Mouse (Mus musculus): ENCODE measurements at regions not wholly inside any gene's neighbourhood (a gene's known extent, or its start where the extent isn't known, plus 50 kb on each side); places are given as distances from the start of the nearest gene placed in this dataset.

DNA sequence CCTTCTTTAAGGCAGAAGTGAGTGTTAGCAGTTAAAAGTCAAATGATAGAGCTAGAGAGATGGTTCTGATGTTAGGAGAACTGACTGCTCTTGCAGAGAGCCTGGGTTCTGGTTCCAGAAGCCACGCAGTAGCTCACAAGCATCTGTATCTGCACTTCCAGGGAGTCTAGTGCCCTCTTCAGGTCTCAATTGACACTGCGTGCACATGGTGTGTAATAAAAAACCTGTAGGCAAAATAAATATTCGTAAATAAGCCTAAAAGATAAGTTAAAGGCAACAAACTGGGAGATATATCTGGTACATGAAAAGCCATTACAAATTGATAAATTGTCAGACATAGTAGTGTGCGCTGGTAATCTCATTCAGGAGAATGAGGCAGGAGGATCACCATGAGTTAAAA, 133.8 kb upstream of the Csf3r start:
- no peak overlapping the region for H3ac ChIP-seq (ENCODE audit: control insufficient read depth, insufficient read length)
- peaks cover 11% of the 10 kb centered on the region for H3K27me3 ChIP-seq (ENCODE audit: control insufficient read depth, insufficient read depth, insufficient read length)
- TF ChIP-seq POLR2AphosphoS2 (IDR thresholded peaks at IDR 0.05; ENCODE audit: insufficient read length, low read depth) (no peak), MYOD1 (IDR thresholded peaks at IDR 0.05; ENCODE audit: control insufficient read depth in 1 of 3, insufficient read length in 2 of 3, low read depth in 2 of 3) (no peak)
- no peak overlapping the region for H3K4me2 ChIP-seq (ENCODE audit: low read depth)
- no peaks in the 10 kb centered on the region for H3K79me2 ChIP-seq (ENCODE audit: control insufficient read depth, insufficient read depth)
- H3K36me3 ChIP-seq (ENCODE audit: control insufficient read depth, insufficient read depth), result no peaks in the 10 kb centered on the region
- no peak overlapping the region for H3K4me3 ChIP-seq

DNA sequence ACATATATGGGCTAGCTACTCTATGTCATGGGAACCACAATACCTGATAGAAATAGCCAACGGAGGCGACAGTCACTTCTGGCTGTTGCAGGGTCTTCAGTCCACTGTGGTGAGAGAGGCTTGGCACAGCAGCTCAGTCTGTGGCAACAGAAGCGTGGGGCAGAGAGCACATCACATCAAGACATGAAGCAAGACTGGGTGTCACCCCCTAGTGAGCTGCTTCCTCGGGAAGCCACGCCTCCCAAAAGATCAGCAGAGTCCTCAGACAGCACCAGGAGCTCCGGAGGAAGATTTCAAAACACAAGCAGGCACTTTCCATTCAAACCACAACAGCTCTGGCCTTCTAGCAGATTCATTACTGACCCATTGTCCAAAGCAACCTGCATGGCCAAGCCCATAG, 131.2 kb upstream of the Csf3r start:
- H3K79me2 ChIP-seq (ENCODE audit: control insufficient read depth, insufficient read depth), result no peaks in the 10 kb centered on the region
- no peak overlapping the region for H3ac ChIP-seq (ENCODE audit: control insufficient read depth, insufficient read length)
- H3K27me3 ChIP-seq (ENCODE audit: control insufficient read depth, insufficient read depth, insufficient read length), result peaks cover 15% of the 10 kb centered on the region
- H3K4me3 ChIP-seq, result no peak overlapping the region
- H3K36me3 ChIP-seq (ENCODE audit: control insufficient read depth, insufficient read depth), result no peaks in the 10 kb centered on the region
- TF ChIP-seq REST (IDR thresholded peaks at IDR 0.05; ENCODE audit: insufficient read depth, insufficient read length), result no peak
- TF ChIP-seq MYOG (IDR thresholded peaks at IDR 0.05; ENCODE audit: control insufficient read depth in 1 of 3, insufficient read depth in 1 of 3, insufficient read length in 2 of 3, low read depth in 2 of 3), result no peak
- TF ChIP-seq POLR2AphosphoS2 (IDR thresholded peaks at IDR 0.05; ENCODE audit: insufficient read length, low read depth), result no peak
- TF ChIP-seq USF1 (IDR thresholded peaks at IDR 0.05; ENCODE audit: low read depth), result no peak
- no peak for TF ChIP-seq TCF12 (IDR thresholded peaks at IDR 0.05; ENCODE audit: insufficient read depth, poor library complexity, severe bottlenecking)
- no peak for TF ChIP-seq MYOD1 (IDR thresholded peaks at IDR 0.05; ENCODE audit: control insufficient read depth in 1 of 3, insufficient read length in 2 of 3, low read depth in 2 of 3)
- TF ChIP-seq POLR2A (IDR thresholded peaks at IDR 0.05; ENCODE audit: insufficient read length, low read depth), result no peak
- TF ChIP-seq CEBPB (IDR thresholded peaks at IDR 0.05; ENCODE audit: insufficient read depth, poor library complexity, severe bottlenecking), result no peak
- TF ChIP-seq SRF (IDR thresholded peaks at IDR 0.05; ENCODE audit: control insufficient read depth, insufficient read length, low read depth), result no peak
- TF ChIP-seq TCF3 (IDR thresholded peaks at IDR 0.05; ENCODE audit: insufficient read length, low read depth), result no peak
- no peak for TF ChIP-seq MAX (IDR thresholded peaks at IDR 0.05; ENCODE audit: low read depth)
- no peak for TF ChIP-seq E2F4 (IDR thresholded peaks at IDR 0.05; ENCODE audit: insufficient read depth)
- no peak overlapping the region for H3K4me2 ChIP-seq (ENCODE audit: low read depth)

DNA sequence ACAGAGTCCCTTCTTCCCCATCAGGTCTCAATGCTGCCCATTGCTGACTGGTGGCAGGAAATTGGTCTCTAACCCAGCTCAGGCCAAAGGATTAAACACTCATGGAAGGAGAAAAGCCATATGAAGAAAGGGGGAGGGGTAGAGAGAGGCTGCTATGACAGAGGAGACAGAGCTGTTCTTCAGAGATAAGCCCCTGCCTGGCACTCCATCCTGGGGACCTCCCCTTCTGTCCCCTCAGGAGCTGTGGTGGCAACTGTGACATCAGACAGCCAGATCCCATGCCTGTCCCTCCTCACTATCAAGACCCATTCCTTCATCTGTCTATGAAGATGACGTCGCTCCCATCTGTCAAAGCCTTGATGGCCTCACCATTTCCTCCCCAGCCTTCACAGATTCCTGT, 126.6 kb upstream of the Csf3r start:
- TF ChIP-seq TCF12 (IDR thresholded peaks at IDR 0.05; ENCODE audit: insufficient read depth, poor library complexity, severe bottlenecking) (no peak), REST (IDR thresholded peaks at IDR 0.05; ENCODE audit: insufficient read depth, insufficient read length) (no peak), POLR2AphosphoS2 (IDR thresholded peaks at IDR 0.05; ENCODE audit: insufficient read length, low read depth) (no peak)
- Histone ChIP-seq H3ac (ENCODE audit: control insufficient read depth, insufficient read length) (no peak overlapping the region), H3K4me3 (no peak overlapping the region), H3K79me2 (ENCODE audit: control insufficient read depth, insufficient read depth) (no peaks in the 10 kb centered on the region), H3K4me2 (ENCODE audit: low read depth) (no peak overlapping the region), H3K36me3 (ENCODE audit: control insufficient read depth, insufficient read depth) (no peaks in the 10 kb centered on the region), H3K27me3 (ENCODE audit: control insufficient read depth, insufficient read depth, insufficient read length) (peaks cover 39% of the 10 kb centered on the region)

DNA sequence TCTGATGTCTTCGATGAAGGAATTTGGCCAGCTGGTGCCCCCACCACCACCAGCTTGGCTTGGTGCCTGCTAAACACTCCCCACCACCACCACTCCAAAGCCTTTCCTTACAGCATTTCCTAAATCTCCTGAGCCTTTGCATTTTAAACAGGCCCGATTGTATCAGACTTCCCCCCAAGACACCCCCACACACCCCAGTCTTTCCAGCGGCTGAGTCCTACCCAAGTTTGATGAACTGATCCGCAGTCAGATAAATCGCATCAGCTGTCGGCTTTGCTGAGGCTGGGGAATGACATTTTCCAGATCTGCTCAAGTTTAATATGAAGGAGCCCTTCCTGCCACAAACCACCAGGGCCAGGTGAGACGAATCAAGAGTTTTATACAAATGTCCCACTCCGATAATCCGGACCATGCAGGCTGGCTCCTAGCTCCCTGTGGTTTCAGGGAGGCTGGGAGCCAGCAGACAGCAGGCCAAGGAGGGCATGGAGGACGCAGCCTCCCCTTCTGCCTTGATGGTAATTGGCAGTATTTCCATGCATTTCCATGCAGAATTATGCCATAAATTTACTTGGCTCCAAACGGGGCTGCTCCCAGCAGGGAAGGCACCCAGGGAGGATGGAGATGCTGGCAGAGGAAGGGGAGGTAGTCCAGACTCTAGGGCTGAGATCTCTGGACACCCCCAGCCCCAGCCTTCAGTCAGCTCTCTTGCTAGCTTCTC, 125.6 kb upstream of the Csf3r start:
- H3ac ChIP-seq (ENCODE audit: control insufficient read depth, insufficient read length), result no peak overlapping the region
- TF ChIP-seq CEBPB (IDR thresholded peaks at IDR 0.05; ENCODE audit: insufficient read depth, poor library complexity, severe bottlenecking), result no peak
- TF ChIP-seq MYOG (IDR thresholded peaks at IDR 0.05; ENCODE audit: control insufficient read depth in 1 of 3, insufficient read depth in 1 of 3, insufficient read length in 2 of 3, low read depth in 2 of 3), result no peak
- no peak for TF ChIP-seq REST (IDR thresholded peaks at IDR 0.05; ENCODE audit: insufficient read depth, insufficient read length)
- no peak for TF ChIP-seq USF1 (IDR thresholded peaks at IDR 0.05; ENCODE audit: low read depth)
- TF ChIP-seq POLR2AphosphoS2 (IDR thresholded peaks at IDR 0.05; ENCODE audit: insufficient read length, low read depth), result no peak
- TF ChIP-seq TCF12 (IDR thresholded peaks at IDR 0.05; ENCODE audit: insufficient read depth, poor library complexity, severe bottlenecking), result no peak
- no peak for TF ChIP-seq E2F4 (IDR thresholded peaks at IDR 0.05; ENCODE audit: insufficient read depth)
- no peak for TF ChIP-seq TCF3 (IDR thresholded peaks at IDR 0.05; ENCODE audit: insufficient read length, low read depth)
- no peak for TF ChIP-seq SRF (IDR thresholded peaks at IDR 0.05; ENCODE audit: control insufficient read depth, insufficient read length, low read depth)
- TF ChIP-seq POLR2A (IDR thresholded peaks at IDR 0.05; ENCODE audit: insufficient read length, low read depth), result no peak
- no peak for TF ChIP-seq MYOD1 (IDR thresholded peaks at IDR 0.05; ENCODE audit: control insufficient read depth in 1 of 3, insufficient read length in 2 of 3, low read depth in 2 of 3)
- no peak for TF ChIP-seq MAX (IDR thresholded peaks at IDR 0.05; ENCODE audit: low read depth)
- no peak overlapping the region for H3K4me3 ChIP-seq
- no peaks in the 10 kb centered on the region for H3K36me3 ChIP-seq (ENCODE audit: control insufficient read depth, insufficient read depth)
- no peak overlapping the region for H3K4me2 ChIP-seq (ENCODE audit: low read depth)
- no peaks in the 10 kb centered on the region for H3K79me2 ChIP-seq (ENCODE audit: control insufficient read depth, insufficient read depth)
- H3K27me3 ChIP-seq (ENCODE audit: control insufficient read depth, insufficient read depth, insufficient read length), result peaks cover 46% of the 10 kb centered on the region

DNA sequence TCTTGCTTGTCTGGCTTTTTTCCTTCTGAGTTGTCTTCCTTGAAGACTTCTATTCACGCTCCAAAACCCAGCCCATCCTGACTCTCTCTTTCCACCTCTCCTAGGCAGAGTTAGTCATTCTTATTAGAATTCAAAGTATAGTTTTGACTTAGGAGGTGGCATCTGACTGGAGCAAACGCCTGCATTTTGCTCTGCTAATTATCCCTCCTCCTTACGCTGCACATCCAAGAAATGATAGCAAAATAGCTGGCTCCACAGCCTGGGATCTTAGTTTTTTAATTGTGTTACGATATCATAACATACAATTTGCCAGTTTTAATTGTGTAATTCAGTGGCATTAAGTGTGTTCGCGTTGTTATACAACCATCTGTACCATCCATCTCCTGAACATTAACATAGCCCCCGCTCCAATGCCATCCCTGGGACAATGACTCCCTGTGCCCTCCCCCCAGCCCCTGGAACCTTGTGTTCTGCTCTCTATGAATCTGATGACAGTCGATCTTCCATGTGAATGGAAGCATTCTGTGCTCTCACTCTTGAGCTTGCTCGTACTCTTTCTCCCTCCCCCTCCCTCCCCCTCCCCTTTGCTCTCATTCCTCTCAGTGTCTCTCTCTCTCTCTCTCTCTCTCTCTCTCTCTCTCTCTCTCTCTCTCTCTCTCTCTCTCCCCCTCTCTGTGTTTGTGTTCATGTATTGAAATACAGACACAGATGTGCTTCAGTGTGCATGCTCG, 122.6 kb upstream of the Csf3r start:
- Histone ChIP-seq H3K4me2 (ENCODE audit: low read depth) (no peak overlapping the region), H3K36me3 (ENCODE audit: control insufficient read depth, insufficient read depth) (no peaks in the 10 kb centered on the region), H3K79me2 (ENCODE audit: control insufficient read depth, insufficient read depth) (no peaks in the 10 kb centered on the region), H3K27me3 (ENCODE audit: control insufficient read depth, insufficient read depth, insufficient read length) (peaks cover 49% of the 10 kb centered on the region), H3ac (ENCODE audit: control insufficient read depth, insufficient read length) (no peak overlapping the region), H3K4me3 (no peak overlapping the region)
- TF ChIP-seq E2F4 (IDR thresholded peaks at IDR 0.05; ENCODE audit: insufficient read depth) (no peak), MYOD1 (IDR thresholded peaks at IDR 0.05; ENCODE audit: control insufficient read depth in 1 of 3, insufficient read length in 2 of 3, low read depth in 2 of 3) (no peak), USF1 (IDR thresholded peaks at IDR 0.05; ENCODE audit: low read depth) (no peak), MYOG (IDR thresholded peaks at IDR 0.05; ENCODE audit: control insufficient read depth in 1 of 3, insufficient read depth in 1 of 3, insufficient read length in 2 of 3, low read depth in 2 of 3) (no peak), REST (IDR thresholded peaks at IDR 0.05; ENCODE audit: insufficient read depth, insufficient read length) (no peak), CEBPB (IDR thresholded peaks at IDR 0.05; ENCODE audit: insufficient read depth, poor library complexity, severe bottlenecking) (no peak), TCF12 (IDR thresholded peaks at IDR 0.05; ENCODE audit: insufficient read depth, poor library complexity, severe bottlenecking) (no peak), SRF (IDR thresholded peaks at IDR 0.05; ENCODE audit: control insufficient read depth, insufficient read length, low read depth) (no peak), POLR2A (IDR thresholded peaks at IDR 0.05; ENCODE audit: insufficient read length, low read depth) (no peak), MAX (IDR thresholded peaks at IDR 0.05; ENCODE audit: low read depth) (no peak), TCF3 (IDR thresholded peaks at IDR 0.05; ENCODE audit: insufficient read length, low read depth) (no peak), POLR2AphosphoS2 (IDR thresholded peaks at IDR 0.05; ENCODE audit: insufficient read length, low read depth) (no peak)
